Mouse (Mus musculus): ENCODE results near the gene Slc22a23. TPM values are rescaled to one million over a fixed set of nuclear protein-coding genes. Genes with fewer than 3 reads are reported as not detected.

Slc22a23 gene
- polyA plus RNA-seq, 1 experiment from 2014 or later = 28.0 TPM

DNA sequence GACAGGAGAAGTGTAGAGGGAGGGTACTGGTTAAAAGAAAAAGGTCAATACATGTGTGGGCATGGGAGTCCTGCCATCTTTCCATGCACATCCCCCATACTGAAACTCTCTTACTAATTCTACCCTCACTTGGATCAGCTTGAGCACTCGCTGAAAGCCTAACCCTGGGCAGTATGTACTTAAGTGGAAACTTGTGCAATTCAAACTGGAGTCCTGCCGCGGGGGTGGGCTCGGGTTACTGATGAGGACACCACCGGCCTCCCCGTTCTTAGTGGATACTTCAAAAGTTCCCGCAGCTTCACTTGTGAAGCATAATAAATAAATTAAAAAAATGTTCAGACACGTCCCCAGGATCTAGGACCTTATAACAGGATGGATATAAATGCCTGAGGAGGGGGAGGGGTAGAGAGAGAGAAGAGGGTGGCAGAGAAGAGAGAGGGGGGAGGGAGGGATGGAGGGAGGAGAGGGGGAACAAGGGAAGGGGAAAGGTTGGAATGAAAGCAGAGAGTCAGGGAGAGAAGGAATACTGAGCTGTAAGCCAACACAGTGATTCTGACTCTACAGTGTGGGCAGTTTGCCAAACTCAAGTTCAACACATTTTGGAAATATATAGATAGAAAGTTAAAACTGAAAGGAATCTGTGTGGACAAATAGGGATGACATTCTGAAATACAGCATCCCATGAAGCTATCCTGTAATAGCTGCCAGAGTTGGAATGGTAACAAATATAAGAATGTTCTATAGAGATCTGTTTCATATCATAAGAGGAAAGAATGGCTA lies 72.5 kb downstream of the Slc22a23 start:
- Histone ChIP-seq H3K4me2 (ENCODE audit: low read length) (no peak overlapping the region), H3K9me3 (ENCODE audit: control insufficient read depth, low read length) (no peaks in the 10 kb centered on the region), H3K27me3 (ENCODE audit: control insufficient read depth, insufficient read depth, low read length) (no peaks in the 10 kb centered on the region), H3K4me3 (replicated peaks; ENCODE audit: low read depth, low read length) (no peak overlapping the region), H3K4me1 (ENCODE audit: control insufficient read depth, insufficient read depth, low read length) (peaks cover 39% of the 10 kb centered on the region), H3K36me3 (ENCODE audit: control insufficient read depth, insufficient read depth, low read length) (peaks cover 9% of the 10 kb centered on the region; the same call in 1 of the 2 replicates), H3K9ac (replicated peaks; ENCODE audit: low read length) (no peak overlapping the region), H3K27ac (replicated peaks; ENCODE audit: low read depth, low read length) (peak overlapping the region; percentile 49; the same call in 1 of the 2 replicates)
- ATAC-seq (ENCODE audit: low FRiP score, low TSS enrichment) = no peak
- WGBS = 47% methylated on average over 8 of the region's 8 CpGs
- DNase-seq = no peak

DNA sequence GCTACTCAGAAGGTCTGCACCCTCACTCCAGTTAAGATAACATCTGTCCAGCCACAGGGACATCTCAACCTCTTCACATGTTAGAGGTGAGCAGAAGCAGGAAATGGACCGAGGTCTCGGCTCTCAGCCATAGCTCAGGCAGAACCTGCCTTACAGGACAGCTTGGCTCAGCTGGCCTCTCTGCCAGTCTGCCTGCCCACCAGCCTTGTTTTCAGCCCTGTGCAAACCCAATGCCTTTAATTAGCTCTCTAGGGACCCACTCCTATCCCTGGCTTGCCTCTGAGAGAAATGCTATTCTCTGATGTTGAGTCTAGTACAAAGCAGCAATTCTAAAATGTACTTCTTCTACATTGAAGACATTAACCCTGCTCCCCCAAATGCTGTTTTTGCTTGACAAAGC lies 73.3 kb downstream of the Slc22a23 start:
- 65% methylated on average over 2 of the region's 2 CpGs for WGBS
- Histone ChIP-seq H3K27me3 (ENCODE audit: control insufficient read depth, insufficient read depth, low read length) (no peaks in the 10 kb centered on the region), H3K27ac (replicated peaks; ENCODE audit: low read depth, low read length) (peak overlapping the region; percentile 49; the same call in 1 of the 2 replicates), H3K36me3 (ENCODE audit: control insufficient read depth, insufficient read depth, low read length) (peaks cover 6% of the 10 kb centered on the region; the same call in 1 of the 2 replicates), H3K4me2 (ENCODE audit: low read length) (no peak overlapping the region), H3K4me3 (replicated peaks; ENCODE audit: low read depth, low read length) (no peak overlapping the region), H3K4me1 (ENCODE audit: control insufficient read depth, insufficient read depth, low read length) (peaks cover 39% of the 10 kb centered on the region), H3K9ac (replicated peaks; ENCODE audit: low read length) (no peak overlapping the region), H3K9me3 (ENCODE audit: control insufficient read depth, low read length) (no peaks in the 10 kb centered on the region)
- ATAC-seq (ENCODE audit: low FRiP score, low TSS enrichment) (peak; percentile 53; the same call in 1 of the 2 replicates), DNase-seq (peak; percentile 75)

DNA sequence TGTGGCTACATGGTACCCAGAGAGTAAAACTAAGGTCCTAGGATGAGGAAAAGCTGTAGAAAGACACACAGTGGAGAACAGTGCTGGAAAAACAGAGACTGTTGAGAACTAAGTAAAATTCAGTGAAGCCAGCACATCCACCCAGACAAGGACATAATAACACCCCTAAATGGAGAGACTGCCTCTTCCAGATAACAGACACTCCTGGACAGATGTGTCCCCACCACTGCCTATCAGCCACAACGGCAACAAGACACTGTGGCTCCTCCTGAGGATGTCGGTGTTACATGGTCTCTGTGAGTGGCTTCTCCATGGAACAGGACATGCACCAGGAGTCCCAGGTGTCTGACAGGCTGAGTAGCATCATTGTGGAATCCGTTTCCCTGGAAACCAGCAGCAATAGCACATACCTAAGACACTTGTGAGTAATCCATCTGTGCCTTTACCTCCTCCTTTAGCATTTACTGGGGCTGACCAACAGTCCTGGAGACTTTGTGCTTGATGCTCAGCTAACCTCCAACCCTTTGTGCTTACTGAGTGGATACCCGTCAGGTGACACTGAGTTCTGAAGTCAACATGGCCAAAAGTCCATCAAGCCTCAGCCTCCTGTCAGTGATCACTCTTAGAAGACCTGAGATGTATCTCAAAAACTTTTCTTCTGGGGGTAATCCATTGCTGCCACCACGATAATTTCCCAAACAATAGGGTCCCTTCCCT lies 73.9 kb downstream of the Slc22a23 start:
- peak overlapping the region; percentile 50 for H3K27ac ChIP-seq (replicated peaks; ENCODE audit: low read depth, low read length)
- 82% methylated on average over 5 of the region's 5 CpGs for WGBS
- ATAC-seq (ENCODE audit: low FRiP score, low TSS enrichment) = no peak

DNA sequence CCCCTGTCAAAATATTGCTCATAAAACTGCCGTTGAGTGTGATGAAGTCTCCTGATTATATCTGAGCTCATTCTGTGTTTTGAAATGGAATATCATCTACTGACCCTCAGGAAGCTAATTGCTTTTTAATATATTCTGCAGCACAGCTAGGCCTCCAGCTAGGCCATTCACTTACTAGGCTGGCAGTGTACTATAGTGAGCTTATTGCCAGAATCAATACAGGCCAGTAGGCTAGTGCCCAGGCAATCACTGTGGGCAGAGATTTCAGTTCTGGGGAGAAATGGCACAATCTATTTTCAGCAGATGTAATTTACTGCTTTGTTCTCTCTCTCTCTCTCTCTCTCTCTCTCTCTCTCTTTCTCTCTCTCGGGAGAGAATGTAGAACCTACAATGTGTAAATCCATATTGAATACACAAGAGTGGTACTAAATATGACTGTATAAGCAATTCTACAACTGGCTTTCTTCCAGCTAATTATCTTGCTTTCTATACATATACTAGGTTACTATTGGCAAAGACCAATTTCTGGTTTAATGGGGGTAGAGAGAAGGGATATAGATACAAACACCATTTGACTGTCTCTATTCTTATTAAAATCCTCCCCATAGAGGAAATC lies 75.5 kb downstream of the Slc22a23 start:
- no peak overlapping the region for H3K4me2 ChIP-seq (ENCODE audit: low read length)
- H3K9ac ChIP-seq (replicated peaks; ENCODE audit: low read length) = no peak overlapping the region
- H3K36me3 ChIP-seq (ENCODE audit: control insufficient read depth, insufficient read depth, low read length) = peaks cover 3% of the 10 kb centered on the region; the same call in 1 of the 2 replicates
- ATAC-seq (ENCODE audit: low FRiP score, low TSS enrichment) = no peak
- H3K4me1 ChIP-seq (ENCODE audit: control insufficient read depth, insufficient read depth, low read length) = peaks cover 39% of the 10 kb centered on the region
- H3K9me3 ChIP-seq (ENCODE audit: control insufficient read depth, low read length) = no peaks in the 10 kb centered on the region
- DNase-seq = peak; percentile 51
- no peak overlapping the region for H3K4me3 ChIP-seq (replicated peaks; ENCODE audit: low read depth, low read length)
- peak overlapping the region; percentile 73 for H3K27ac ChIP-seq (replicated peaks; ENCODE audit: low read depth, low read length)
- 40% methylated on average over 2 of the region's 2 CpGs for WGBS
- no peaks in the 10 kb centered on the region for H3K27me3 ChIP-seq (ENCODE audit: control insufficient read depth, insufficient read depth, low read length)

More for the DNA sequence above, 73.9 kb downstream of the Slc22a23 start:
- Histone ChIP-seq H3K36me3 (ENCODE audit: control insufficient read depth, insufficient read depth, low read length) (peaks cover 3% of the 10 kb centered on the region; the same call in 1 of the 2 replicates), H3K4me3 (replicated peaks; ENCODE audit: low read depth, low read length) (no peak overlapping the region), H3K9me3 (ENCODE audit: control insufficient read depth, low read length) (no peaks in the 10 kb centered on the region), H3K4me1 (ENCODE audit: control insufficient read depth, insufficient read depth, low read length) (peaks cover 39% of the 10 kb centered on the region), H3K9ac (replicated peaks; ENCODE audit: low read length) (no peak overlapping the region), H3K4me2 (ENCODE audit: low read length) (no peak overlapping the region), H3K27me3 (ENCODE audit: control insufficient read depth, insufficient read depth, low read length) (no peaks in the 10 kb centered on the region)
- no peak for DNase-seq

DNA sequence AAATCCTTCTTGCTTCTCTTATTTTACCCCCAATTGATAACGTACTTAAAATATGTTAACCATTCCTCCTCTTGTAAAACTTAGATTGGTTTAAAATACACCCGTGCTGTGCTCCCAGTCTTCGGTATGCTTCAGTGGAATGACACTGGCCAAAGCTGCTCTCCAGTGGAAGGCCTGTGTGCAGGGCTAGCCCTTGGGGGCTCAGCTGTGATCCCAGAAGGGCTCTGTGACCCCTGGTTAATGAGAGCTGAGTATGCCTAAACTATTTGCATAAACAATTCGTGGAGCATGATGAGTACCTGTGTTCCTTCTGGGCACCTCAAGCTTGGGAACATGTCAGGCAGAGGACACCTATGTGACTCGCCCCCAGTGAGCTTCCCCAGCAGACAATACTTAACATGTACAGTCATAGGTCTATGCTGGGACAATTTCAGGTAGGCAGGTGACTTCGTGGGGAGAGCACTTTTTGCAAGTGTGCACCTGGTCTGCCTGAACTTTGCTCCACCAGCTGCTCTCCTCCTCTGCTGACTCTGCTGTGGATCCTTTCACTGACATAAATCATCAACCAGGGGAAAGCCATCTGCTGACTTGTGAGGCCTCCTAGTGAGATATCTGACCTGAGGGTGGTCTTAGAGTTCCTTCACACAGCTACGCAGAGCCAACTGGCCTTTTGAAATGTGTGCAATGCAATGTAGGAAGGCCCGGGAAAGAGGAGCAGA lies 77.9 kb downstream of the Slc22a23 start:
- peaks cover 3% of the 10 kb centered on the region; the same call in 1 of the 2 replicates for H3K36me3 ChIP-seq (ENCODE audit: control insufficient read depth, insufficient read depth, low read length)
- H3K27me3 ChIP-seq (ENCODE audit: control insufficient read depth, insufficient read depth, low read length) = no peaks in the 10 kb centered on the region
- H3K4me3 ChIP-seq (replicated peaks; ENCODE audit: low read depth, low read length) = no peak overlapping the region
- H3K4me1 ChIP-seq (ENCODE audit: control insufficient read depth, insufficient read depth, low read length) = peaks cover 31% of the 10 kb centered on the region
- DNase-seq = no peak
- no peak overlapping the region for H3K27ac ChIP-seq (replicated peaks; ENCODE audit: low read depth, low read length)
- no peak overlapping the region for H3K4me2 ChIP-seq (ENCODE audit: low read length)
- WGBS = 88% methylated on average over 8 of the region's 8 CpGs
- H3K9ac ChIP-seq (replicated peaks; ENCODE audit: low read length) = no peak overlapping the region
- H3K9me3 ChIP-seq (ENCODE audit: control insufficient read depth, low read length) = no peaks in the 10 kb centered on the region
- ATAC-seq (ENCODE audit: low FRiP score, low TSS enrichment) = no peak

DNA sequence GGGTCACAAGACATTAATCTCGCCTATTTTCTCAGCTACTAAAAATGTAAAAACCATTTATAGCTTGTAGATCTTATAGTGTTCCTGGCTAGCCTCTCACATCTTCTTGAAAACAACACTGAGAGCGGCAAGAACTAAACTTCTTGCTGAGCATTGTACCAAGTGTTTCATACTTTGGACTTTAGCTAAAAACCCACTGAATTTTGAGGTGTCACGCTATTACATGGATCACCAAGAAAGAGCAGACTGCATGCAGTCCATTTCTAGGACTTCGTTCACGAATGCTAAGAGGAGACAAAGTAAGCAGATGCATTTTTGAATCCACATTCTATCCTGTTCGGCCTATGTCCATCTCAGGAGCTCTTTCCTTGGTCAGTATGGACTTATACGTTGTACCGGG lies 78.9 kb downstream of the Slc22a23 start:
- no peak for ATAC-seq (ENCODE audit: low FRiP score, low TSS enrichment)
- no peaks in the 10 kb centered on the region for H3K9me3 ChIP-seq (ENCODE audit: control insufficient read depth, low read length)
- 96% methylated on average over 8 of the region's 8 CpGs for WGBS

DNA sequence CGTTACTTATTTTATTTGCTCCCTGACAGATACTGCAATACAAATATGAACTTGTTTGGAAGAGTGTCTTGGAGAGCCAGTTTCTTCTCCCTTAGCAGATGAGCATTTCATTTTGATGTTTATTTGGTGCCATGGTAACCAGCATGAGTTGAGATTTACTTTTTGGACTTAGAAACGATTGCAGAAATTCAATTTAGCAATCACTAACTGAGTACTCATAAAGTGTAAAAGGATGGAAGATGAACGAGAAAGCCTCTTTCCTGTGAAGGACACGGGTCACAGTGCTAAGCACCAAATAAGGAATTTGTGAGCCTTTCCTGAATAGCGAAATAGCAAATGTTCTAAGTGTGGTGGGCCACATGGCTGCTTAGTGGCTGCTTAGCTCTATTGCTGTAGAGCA lies 79.4 kb downstream of the Slc22a23 start:
- no peak overlapping the region for H3K4me2 ChIP-seq (ENCODE audit: low read length)
- DNase-seq = no peak
- no peak for ATAC-seq (ENCODE audit: low FRiP score, low TSS enrichment)
- H3K4me3 ChIP-seq (replicated peaks; ENCODE audit: low read depth, low read length) = no peak overlapping the region
- H3K9me3 ChIP-seq (ENCODE audit: control insufficient read depth, low read length) = no peaks in the 10 kb centered on the region
- no peak overlapping the region for H3K9ac ChIP-seq (replicated peaks; ENCODE audit: low read length)
- 79% methylated on average over 5 of the region's 5 CpGs for WGBS
- H3K27me3 ChIP-seq (ENCODE audit: control insufficient read depth, insufficient read depth, low read length) = no peaks in the 10 kb centered on the region
- H3K27ac ChIP-seq (replicated peaks; ENCODE audit: low read depth, low read length) = no peak overlapping the region
- peaks cover 16% of the 10 kb centered on the region for H3K4me1 ChIP-seq (ENCODE audit: control insufficient read depth, insufficient read depth, low read length)
- peaks cover 3% of the 10 kb centered on the region; the same call in 1 of the 2 replicates for H3K36me3 ChIP-seq (ENCODE audit: control insufficient read depth, insufficient read depth, low read length)

More for the DNA sequence above, 78.9 kb downstream of the Slc22a23 start:
- Histone ChIP-seq H3K4me3 (replicated peaks; ENCODE audit: low read depth, low read length) (no peak overlapping the region), H3K4me1 (ENCODE audit: control insufficient read depth, insufficient read depth, low read length) (peaks cover 21% of the 10 kb centered on the region), H3K27me3 (ENCODE audit: control insufficient read depth, insufficient read depth, low read length) (no peaks in the 10 kb centered on the region), H3K9ac (replicated peaks; ENCODE audit: low read length) (no peak overlapping the region), H3K36me3 (ENCODE audit: control insufficient read depth, insufficient read depth, low read length) (peaks cover 3% of the 10 kb centered on the region; the same call in 1 of the 2 replicates), H3K27ac (replicated peaks; ENCODE audit: low read depth, low read length) (no peak overlapping the region), H3K4me2 (ENCODE audit: low read length) (no peak overlapping the region)
- DNase-seq = no peak

DNA sequence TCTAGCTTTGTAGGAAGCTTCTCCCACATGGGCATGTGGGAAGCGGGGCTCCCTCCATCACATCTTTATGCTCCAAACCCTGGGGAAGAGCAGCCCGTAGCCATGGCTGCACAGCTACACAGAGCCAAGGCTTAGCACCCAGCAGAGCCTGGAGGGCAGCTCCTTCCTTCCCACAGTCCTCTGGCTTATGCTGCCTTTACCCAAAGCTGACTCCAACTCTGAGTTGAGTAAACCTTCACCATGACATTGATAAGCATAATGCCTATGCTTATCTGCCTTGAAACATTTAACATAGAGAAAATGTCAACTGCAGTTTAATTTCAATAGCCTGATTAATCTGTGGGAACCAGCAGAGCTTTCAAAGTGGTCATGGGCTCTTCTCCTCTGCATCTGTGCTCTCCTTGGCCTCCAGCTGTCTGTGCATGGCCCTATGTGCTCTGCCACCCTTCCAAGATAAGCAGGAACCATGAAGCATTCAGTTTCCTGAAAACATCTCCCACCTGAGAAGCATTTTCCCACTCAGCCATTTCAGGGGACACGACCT lies 79.9 kb downstream of the Slc22a23 start:
- Histone ChIP-seq H3K36me3 (ENCODE audit: control insufficient read depth, insufficient read depth, low read length) (peaks cover 3% of the 10 kb centered on the region; the same call in 1 of the 2 replicates), H3K27ac (replicated peaks; ENCODE audit: low read depth, low read length) (no peak overlapping the region), H3K4me1 (ENCODE audit: control insufficient read depth, insufficient read depth, low read length) (peaks cover 11% of the 10 kb centered on the region), H3K9me3 (ENCODE audit: control insufficient read depth, low read length) (no peaks in the 10 kb centered on the region), H3K4me2 (ENCODE audit: low read length) (no peak overlapping the region), H3K9ac (replicated peaks; ENCODE audit: low read length) (no peak overlapping the region), H3K4me3 (replicated peaks; ENCODE audit: low read depth, low read length) (no peak overlapping the region), H3K27me3 (ENCODE audit: control insufficient read depth, insufficient read depth, low read length) (no peaks in the 10 kb centered on the region)
- DNase-seq (no peak), ATAC-seq (ENCODE audit: low FRiP score, low TSS enrichment) (no peak)
- 92% methylated on average over 3 of the region's 3 CpGs for WGBS

All from midbrain, embryonic 14.5 days (tissue).